Mouse (Mus musculus) megakaryocyte, embryonic 14.5 days (primary cell): Measurements from ENCODE around the gene Nkrf.

ENCODE experiments used
- FLI1 ChIP-seq: IDR thresholded peaks from 2 replicates; pipeline ENCODE4 v1.6.1; 2012; ENCODE audit warnings: low read length, inconsistent platforms, mixed read lengths
- GATA1 ChIP-seq: IDR thresholded peaks from 3 replicates; pipeline ENCODE4 v1.6.1; 2012; ENCODE audit warnings: mixed read lengths, low read length, inconsistent platforms, borderline replicate concordance

DNA sequence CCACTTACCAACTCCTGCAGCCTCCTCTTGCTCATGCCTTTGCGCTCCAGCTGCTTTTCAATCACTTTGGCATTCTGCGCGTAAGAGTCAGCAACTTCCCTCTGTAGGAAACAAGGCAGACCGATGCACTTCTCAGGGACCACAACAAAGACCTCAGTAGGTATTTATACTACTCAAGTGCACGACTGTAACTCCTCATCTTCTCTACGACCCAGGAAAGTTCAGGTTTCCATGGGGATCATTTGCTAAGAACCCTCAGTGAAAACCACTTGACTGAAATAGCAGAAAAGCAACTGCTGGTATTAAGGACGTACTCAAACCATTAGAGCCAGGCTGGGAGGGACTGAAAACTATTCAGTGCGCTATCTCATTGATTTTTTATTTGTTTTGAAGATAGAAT, 50.1 kb downstream of the Nkrf start:
- TF ChIP-seq GATA1 (no peak), FLI1 (no peak)
